Mouse (Mus musculus) urinary bladder, adult 2 months (tissue): ENCODE data around the gene Cpsf3. TPM values are rescaled to one million over a fixed set of nuclear protein-coding genes. Genes with fewer than 3 reads are reported as not detected.

Source experiments
- DNase-seq: peaks from one replicate; pipeline ENCODE4 v3.0.0; 2022; ENCODE audit warnings: low spot score
- polyA plus RNA-seq: library from polyadenylated mRNA; depleted of rRNA; stranded (reverse); fragments of >200 nt; gene quantifications from 2 replicates; pipeline ENCODE4 v1.2.3, GENCODE M21; 2012

Gene Cpsf3
- polyA plus RNA-seq, 1 experiment: 52.6 TPM

GRCm38 (mm10) chr12:21288716-21289395, 3.7 kb downstream of the Cpsf3 start:
- no peak for DNase-seq

- no peak for DNase-seq
These were observed 4.5 kb downstream of the Cpsf3 start for GRCm38 (mm10) chr12:21289651-21290050.

- DNase-seq: no peak
These were observed 13.7 kb downstream of the Cpsf3 start for GRCm38 (mm10) chr12:21298856-21299255.

- no peak for DNase-seq
These were observed 16.1 kb downstream of the Cpsf3 start for GRCm38 (mm10) chr12:21301324-21301723.

GRCm38 (mm10) chr12:21301932-21302331, 16.7 kb downstream of the Cpsf3 start:
- DNase-seq: no peak

GRCm38 (mm10) chr12:21302361-21302783, 17.2 kb downstream of the Cpsf3 start:
- DNase-seq: no peak

GRCm38 (mm10) chr12:21305741-21306140, 20.6 kb downstream of the Cpsf3 start:
- DNase-seq: no peak

- no peak for DNase-seq
These were observed 21.5 kb downstream of the Cpsf3 start for GRCm38 (mm10) chr12:21306721-21307120.

GRCm38 (mm10) chr12:21312201-21312600, 27.0 kb downstream of the Cpsf3 start:
- DNase-seq: no peak

- peak; percentile 79 for DNase-seq
These were observed 31.0 kb downstream of the Cpsf3 start, which contains the start of gene Iah1 for GRCm38 (mm10) chr12:21315923-21316868. TSS of gene Iah1 (plus strand) at chr12:21316389.

GRCm38 (mm10) chr12:21316869-21317265, 31.7 kb downstream of the Cpsf3 start:
- no peak for DNase-seq

GRCm38 (mm10) chr12:21318143-21318895, 33.1 kb downstream of the Cpsf3 start:
- no peak for DNase-seq

GRCm38 (mm10) chr12:21320317-21320716, 35.1 kb downstream of the Cpsf3 start:
- DNase-seq: no peak

- no peak for DNase-seq
These were observed 36.0 kb downstream of the Cpsf3 start for GRCm38 (mm10) chr12:21321170-21321569.

GRCm38 (mm10) chr12:21322296-21322695, 37.1 kb downstream of the Cpsf3 start:
- DNase-seq: no peak

GRCm38 (mm10) chr12:21322856-21323255, 37.7 kb downstream of the Cpsf3 start:
- no peak for DNase-seq

GRCm38 (mm10) chr12:21324101-21324500, 38.9 kb downstream of the Cpsf3 start:
- DNase-seq: no peak

- no peak for DNase-seq
These were observed 40.1 kb downstream of the Cpsf3 start for GRCm38 (mm10) chr12:21325266-21325665.

GRCm38 (mm10) chr12:21326325-21326724, 41.1 kb downstream of the Cpsf3 start:
- DNase-seq: no peak

- no peak for DNase-seq
These were observed 44.6 kb downstream of the Cpsf3 start for GRCm38 (mm10) chr12:21329661-21330400.

GRCm38 (mm10) chr12:21330961-21331576, 45.9 kb downstream of the Cpsf3 start:
- no peak for DNase-seq
